ENCODE assay signal across 8 mouse cellular contexts in the genomic region with DNA sequence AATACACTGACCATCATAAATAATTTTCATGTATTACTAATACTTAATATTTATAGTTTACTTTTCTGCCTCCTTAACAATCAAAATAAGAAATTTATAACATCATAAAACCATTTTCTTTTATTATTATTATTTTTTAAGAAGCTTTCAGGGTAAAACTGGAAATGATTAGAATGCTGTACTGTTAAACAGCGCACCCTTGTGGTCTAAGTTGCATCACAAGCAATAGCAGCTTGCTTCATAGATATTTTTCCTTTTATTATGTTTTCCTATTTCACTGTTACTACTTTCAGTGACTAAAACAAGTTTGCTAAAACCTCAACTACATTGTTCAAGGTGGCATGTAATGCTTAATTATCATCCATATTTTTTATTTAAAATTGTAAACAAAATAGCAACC.
DNase-seq lines count a peak whose midpoint lies in the region; ATAC-seq and TF ChIP-seq lines count a peak whose summit lies in the region.

No protein-coding gene starts in this region.

- CTCF ChIA-PET in Patski (lab: Charles Lee) = interaction anchor here (1.0 to 1.7 kb wide), 4 partner anchors 9 to 154 kb away, joined by 3 to 6 read pairs (median 4); no protein-coding TSS in a partner anchor

- H3K27ac ChIP-seq in intestine, embryonic 16.5 days (ENCODE audit: low read length) = no peak overlapping the region

- TF ChIP-seq CTCF in Patski (IDR thresholded peaks at IDR 0.05) = peak; percentile 43

- no peak overlapping the region for H3K4me2 ChIP-seq in intestine, embryonic 16.5 days (ENCODE audit: low read depth, low read length)

- H3K27me3 ChIP-seq in Patski = no peaks in the 10 kb centered on the region
- H3K27me3 ChIP-seq in intestine, embryonic 16.5 days (replicated peaks; ENCODE audit: control insufficient read depth, insufficient read depth, low read length) = no peaks in the 10 kb centered on the region

- H3K4me3 ChIP-seq in intestine, embryonic 16.5 days (ENCODE audit: low read length) = no peak overlapping the region

- H3K9ac ChIP-seq in intestine, embryonic 16.5 days (ENCODE audit: low read depth, low read length) = no peak overlapping the region

- peaks cover 3% of the 10 kb centered on the region; the same call in 1 of the 2 replicates for H3K36me3 ChIP-seq in intestine, embryonic 16.5 days (ENCODE audit: control insufficient read depth, insufficient read depth, low read length)

- peaks cover 9% of the 10 kb centered on the region for H3K4me1 ChIP-seq in intestine, embryonic 16.5 days (ENCODE audit: control insufficient read depth, insufficient read depth, low read length)

- ATAC-seq in Patski = no peak
- ATAC-seq in intestine, embryonic 16.5 days = no peak

- DNase-seq in cerebellum, adult 8-10 months = peak; percentile 14
- DNase-seq in cerebellum, adult 11 months = no peak
- peak; percentile 80 for DNase-seq in kidney, postnatal 10 days
- DNase-seq in kidney, adult 11 months = no peak
- no peak for DNase-seq in Patski (ENCODE audit: low read depth, low spot score)
- peak; percentile 65 to 69 for DNase-seq in kidney, postnatal 4 days
- peak; percentile 30 for DNase-seq in naive thymus-derived CD4-positive, alpha-beta T cell, adult 2 months (ENCODE audit: low read depth)

- WGBS in intestine, embryonic 16.5 days = 8% methylated on average over 1 of the region's 1 CpGs

- no peaks in the 10 kb centered on the region for H3K9me3 ChIP-seq in intestine, embryonic 16.5 days (ENCODE audit: control insufficient read depth, low read length)

- in situ Hi-C loops in Patski (cut with MboI; ENCODE audit: low pct_unique_long_range_greater_than_20kb) = loop anchor here (5.0 kb wide), 1 partner anchor 154 kb away; no protein-coding TSS in a partner anchor

- POLR2A ChIA-PET in Patski (lab: Charles Lee) = no interaction called here

Comparison
In these comparisons a context has a peak if more than half of its experiments do, and no peak if none do; other contexts are left out.
1. DNase-seq: peak in cerebellum, adult 8-10 months (single experiment), kidney, postnatal 10 days (single experiment), kidney, postnatal 4 days (2 of 2) and naive thymus-derived CD4-positive, alpha-beta T cell, adult 2 months (single experiment); none in cerebellum, adult 11 months (single experiment), kidney, adult 11 months (single experiment) and Patski (single experiment).